ENCODE assay signal across 27 mouse cellular contexts in genomic region chr19:8831262-8831661, GRCm38 (mm10). TPM values are rescaled to one million over a fixed set of nuclear protein-coding genes. Genes with fewer than 3 reads are reported as not detected.
DNase-seq lines count a peak whose midpoint lies in the region; ATAC-seq and TF ChIP-seq lines count a peak whose summit lies in the region.
"Had no signal": no experiment of that assay in that cellular context is flagged by ENCODE, and none has a peak within 500 bp of the region (broad histone marks: within the 10 kb centered on the region; RNA-seq: fewer than 3 reads in every experiment).

No protein-coding gene starts in this region.

- H3K4me2 ChIP-seq in liver, postnatal 0 days (ENCODE audit: low read depth, low read length): no peak overlapping the region
- no peak overlapping the region for H3K4me2 ChIP-seq in midbrain, postnatal 0 days (ENCODE audit: low read depth, low read length, poor library complexity, severe bottlenecking)

- H3K9ac ChIP-seq in liver, postnatal 0 days (replicated peaks): no peak overlapping the region
- H3K9ac ChIP-seq in midbrain, postnatal 0 days (replicated peaks; ENCODE audit: low read length, poor library complexity, severe bottlenecking): no peak overlapping the region

- no peaks in the 10 kb centered on the region for H3K4me1 ChIP-seq in liver, postnatal 0 days (ENCODE audit: insufficient read depth)
- no peaks in the 10 kb centered on the region for H3K4me1 ChIP-seq in midbrain, postnatal 0 days (ENCODE audit: insufficient read depth, low read length)

- H3K36me3 ChIP-seq in liver, postnatal 0 days (replicated peaks; ENCODE audit: insufficient read depth, low read length): peaks cover 89% of the 10 kb centered on the region
- peaks cover 67% of the 10 kb centered on the region for H3K36me3 ChIP-seq in midbrain, postnatal 0 days (ENCODE audit: insufficient read depth, low read length)

- H3K27ac ChIP-seq in liver, postnatal 0 days (ENCODE audit: low read depth): no peak overlapping the region
- H3K27ac ChIP-seq in midbrain, postnatal 0 days (ENCODE audit: low read depth, low read length): no peak overlapping the region

- H3K27me3 ChIP-seq in liver, postnatal 0 days (ENCODE audit: insufficient read depth, low read length): no peaks in the 10 kb centered on the region
- H3K27me3 ChIP-seq in midbrain, postnatal 0 days (ENCODE audit: insufficient read depth, low read length): no peaks in the 10 kb centered on the region

- no peaks in the 10 kb centered on the region for H3K9me3 ChIP-seq in liver, postnatal 0 days (ENCODE audit: low read length)
- no peaks in the 10 kb centered on the region for H3K9me3 ChIP-seq in midbrain, postnatal 0 days (ENCODE audit: low read length)

- TF ChIP-seq CTCF in liver, postnatal 0 days (IDR thresholded peaks at IDR 0.05; ENCODE audit: low read depth): peak; percentile 16
- peak; percentile 41 for TF ChIP-seq CTCF in midbrain, postnatal 0 days (IDR thresholded peaks at IDR 0.05)

- no peak overlapping the region for H3K4me3 ChIP-seq in liver, postnatal 0 days (ENCODE audit: low read depth, low read length)
- H3K4me3 ChIP-seq in midbrain, postnatal 0 days (ENCODE audit: low read depth, low read length): no peak overlapping the region

- whole genome bisulfite sequencing in liver, postnatal 0 days (ENCODE audit: insufficient replicate concordance): 86% methylated on average over 11 of the region's 11 CpGs
- WGBS in midbrain, postnatal 0 days: 75% methylated on average over 11 of the region's 11 CpGs

- no peak for TF ChIP-seq EP300 in liver, postnatal 0 days (IDR thresholded peaks at IDR 0.05; ENCODE audit: low read depth)

- DNase-seq in embryo, embryonic 10.5 days (ENCODE audit: low spot score): peak; percentile 4
- no peak for DNase-seq in embryo, embryonic 9.5 days (ENCODE audit: extremely low spot score)
- no peak for DNase-seq in liver, postnatal 0 days
- DNase-seq in liver (no peak), ES-CJ7 (ENCODE audit: low read depth, low spot score) (peak; percentile 51)
- peak; percentile 47 for DNase-seq in midbrain, postnatal 0 days (ENCODE audit: low spot score)
- DNase-seq in ovary, postnatal 36 days (ENCODE audit: low spot score): no peak
- DNase-seq in right cerebral cortex, adult 18-20 months: no peak
- DNase-seq: adrenal gland, adult 2 months; cerebellum, adult 9-10 months; gastrocnemius, postnatal 14 days; kidney, adult 11 months; lung, adult 18-20 months; right cerebral cortex, postnatal 14 days; spleen, adult 18-20 months; thymus, adult 18-20 months had no signal

- no peak for ATAC-seq in liver, postnatal 0 days
- ATAC-seq in midbrain, postnatal 0 days (ENCODE audit: low FRiP score): peak; percentile 42; the same call in 1 of the 2 replicates
- ATAC-seq: CD4-positive, CD25-positive, alpha-beta regulatory T cell, adult 4 months had no signal

RNA-seq across cellular contexts. Expression of gene AC129217.1, which starts 1.7 kb away (rescaled TPM):
- polyA plus RNA-seq in liver, postnatal 0 days (2015; fragmentation: Nextera tagmentation; extraction: Ambion mirVana): not detected in 2 replicates
- 5.6 and 12.7 TPM in 2 replicates for total RNA-seq in midbrain, postnatal 0 days (2014; rRNA removed)
- not detected in 2 replicates for polyA plus RNA-seq in midbrain, postnatal 0 days (2015; fragmentation: Nextera tagmentation; extraction: Ambion mirVana)
- total RNA-seq: gastrocnemius, postnatal 14 days; hematopoietic stem cell, adult 5-6 weeks; left cerebral cortex, postnatal 4 days had no signal
- polyA plus RNA-seq: adrenal gland, adult 2 months; CD4-positive, CD25-positive, alpha-beta regulatory T cell, adult 4 months; embryonic facial prominence, embryonic 14.5 days; heart, embryonic 16.5 days; kidney, embryonic 16.5 days; liver, adult 2 months; neural tube, embryonic 11.5 days; stomach, embryonic 14.5 days had no signal

RNA-seq across cellular contexts. Expression of gene Bscl2, which starts 6.0 kb away (rescaled TPM):
- polyA plus RNA-seq in liver, postnatal 0 days (2015; fragmentation: Nextera tagmentation; extraction: Ambion mirVana): 30.5 and 32.7 TPM in 2 replicates
- 112 and 121 TPM in 2 replicates for total RNA-seq in midbrain, postnatal 0 days (2014; rRNA removed)
- polyA plus RNA-seq in midbrain, postnatal 0 days (2015; fragmentation: Nextera tagmentation; extraction: Ambion mirVana): 101 and 108 TPM in 2 replicates

RNA-seq across cellular contexts. Expression of gene Gng3, which starts 7.7 kb away (rescaled TPM):
- polyA plus RNA-seq in liver, postnatal 0 days (2015; fragmentation: Nextera tagmentation; extraction: Ambion mirVana): 0.08 and 0.23 TPM in 2 replicates
- total RNA-seq in midbrain, postnatal 0 days (2014; rRNA removed): 103 and 119 TPM in 2 replicates
- 746 and 809 TPM in 2 replicates for polyA plus RNA-seq in midbrain, postnatal 0 days (2015; fragmentation: Nextera tagmentation; extraction: Ambion mirVana)
- total RNA-seq: gastrocnemius, postnatal 14 days; hematopoietic stem cell, adult 5-6 weeks; liver, adult 2 months; monocyte, adult 5-6 weeks had no signal
- polyA plus RNA-seq: macrophage had no signal

RNA-seq across cellular contexts. Expression of gene Hnrnpul2, which starts 11.5 kb away (rescaled TPM):
- polyA plus RNA-seq in liver, postnatal 0 days (2015; fragmentation: Nextera tagmentation; extraction: Ambion mirVana): 2.1 and 2.3 TPM in 2 replicates
- 25.9 and 36.2 TPM in 2 replicates for total RNA-seq in midbrain, postnatal 0 days (2014; rRNA removed)
- 4.6 and 5.5 TPM in 2 replicates for polyA plus RNA-seq in midbrain, postnatal 0 days (2015; fragmentation: Nextera tagmentation; extraction: Ambion mirVana)

RNA-seq across cellular contexts. Expression of gene Ttc9c, which starts 12.1 kb away (rescaled TPM):
- 9.8 and 12.5 TPM in 2 replicates for polyA plus RNA-seq in liver, postnatal 0 days (2015; fragmentation: Nextera tagmentation; extraction: Ambion mirVana)
- 63.0 and 63.8 TPM in 2 replicates for total RNA-seq in midbrain, postnatal 0 days (2014; rRNA removed)
- polyA plus RNA-seq in midbrain, postnatal 0 days (2015; fragmentation: Nextera tagmentation; extraction: Ambion mirVana): 38.8 and 45.3 TPM in 2 replicates

Comparison
In these comparisons a context has a peak if more than half of its experiments do, and no peak if none do; other contexts are left out.
1. DNase-seq: peak in embryo, embryonic 10.5 days (single experiment), ES-CJ7 (single experiment) and midbrain, postnatal 0 days (single experiment); none in embryo, embryonic 9.5 days (single experiment), liver, postnatal 0 days (single experiment), liver (single experiment), ovary, postnatal 36 days (single experiment) and right cerebral cortex, adult 18-20 months (single experiment).
2. RNA of gene Gng3, which starts 7.7 kb away (polyA plus RNA-seq): 746 to 809 TPM in midbrain, postnatal 0 days; 0.08 to 0.23 TPM in liver, postnatal 0 days; every median in the first group is over 100 times any median in the second.